Mouse (Mus musculus) CH12.LX (cell line): ENCODE measurements at regions not wholly inside any gene's neighbourhood (a gene's known extent, or its start where the extent isn't known, plus 50 kb on each side); places are given as distances from the start of the nearest gene placed in this dataset.
"Not testable (repeated sequence)": the region's sequence is repeated elsewhere in the genome, so short reads cannot be mapped to it uniquely, and the experiment has no call there.

Source experiments
- DNase-seq: peaks from one replicate; pipeline ENCODE4 v3.0.0-alpha.2; 2013; ENCODE audit errors: extremely low read depth
- H3K27ac ChIP-seq: 2 replicates; pipeline ENCODE4 v1.5.1; 2012; ENCODE audit warnings: low read depth, mild to moderate bottlenecking, control low read depth, moderate library complexity; ENCODE audit not compliant: insufficient read depth
- H3K27me3 ChIP-seq: replicated peaks from 2 replicates; pipeline ENCODE3; 2012; ENCODE audit warnings: inconsistent platforms
- H3K36me3 ChIP-seq, 2 experiments: replicated peaks in 1 of 2; 2 replicates each; pipeline versions ENCODE3 to v1.6.1; 2012; ENCODE audit warnings: inconsistent platforms in 1 of 2, low read length in 1 of 2, mild to moderate bottlenecking in 1 of 2, mixed read lengths in 1 of 2, moderate library complexity in 1 of 2; ENCODE audit not compliant: control insufficient read depth in 1 of 2, insufficient read depth in 1 of 2
- H3K4me1 ChIP-seq, 2 experiments: 2 replicates each; pipeline ENCODE4 v1.6.1; 2012; ENCODE audit warnings: inconsistent platforms in 1 of 2, moderate library complexity in 1 of 2; ENCODE audit not compliant: insufficient read depth in 2 of 2, control insufficient read depth in 1 of 2
- H3K4me2 ChIP-seq: 2 replicates; pipeline ENCODE4 v1.6.1; 2012; ENCODE audit warnings: low read depth, mild to moderate bottlenecking, control low read depth; ENCODE audit not compliant: poor library complexity, insufficient read depth, severe bottlenecking
- H3K4me3 ChIP-seq, 3 experiments: fragments of 150-350 bp in 1 of 3; sonication (generic) in 1 of 3; replicated peaks in 1 of 3; 2 replicates each; pipeline versions ENCODE3 to v1.5.1; 2011 to 2012; ENCODE audit warnings: low read depth in 2 of 3, low read length in 2 of 3, mild to moderate bottlenecking in 2 of 3, moderate library complexity in 2 of 3, control low read depth in 1 of 3, improper control_type of control experiment in 1 of 3, inconsistent platforms in 1 of 3, mixed read lengths in 1 of 3; ENCODE audit not compliant: poor library complexity in 1 of 3
- H3K79me2 ChIP-seq: replicated peaks from 2 replicates; pipeline ENCODE4 v1.6.1; 2012; ENCODE audit warnings: mild to moderate bottlenecking, moderate library complexity; ENCODE audit not compliant: control insufficient read depth, poor library complexity, insufficient read depth, severe bottlenecking; ENCODE audit errors: extremely low read depth
- H3K9ac ChIP-seq: 2 replicates; pipeline ENCODE4 v1.6.1; 2012; ENCODE audit warnings: low read depth, mild to moderate bottlenecking, control low read depth, moderate library complexity; ENCODE audit not compliant: insufficient read depth
- H3K9me3 ChIP-seq: replicated peaks from 2 replicates; pipeline ENCODE3; 2012; ENCODE audit warnings: low read length, inconsistent platforms, mixed read lengths
- BHLHE40 ChIP-seq: IDR thresholded peaks from 2 replicates; pipeline ENCODE4 v1.6.1; 2011; ENCODE audit warnings: mild to moderate bottlenecking, low read depth, low read length, improper control_type of control experiment
- CHD2 ChIP-seq: IDR thresholded peaks from 2 replicates; pipeline ENCODE4 v1.6.1; 2011; ENCODE audit warnings: low read length, improper control_type of control experiment
- E2F4 ChIP-seq: IDR thresholded peaks from 2 replicates; pipeline ENCODE4 v1.6.1; 2011; ENCODE audit warnings: low read depth, low read length, improper control_type of control experiment; ENCODE audit not compliant: insufficient replicate concordance
- EP300 ChIP-seq: IDR thresholded peaks from 2 replicates; pipeline ENCODE4 v1.6.1; 2011; ENCODE audit warnings: low read length, improper control_type of control experiment
- ETS1 ChIP-seq: conservative IDR thresholded peaks from 2 replicates; pipeline ENCODE4 v1.6.1; 2012; ENCODE audit warnings: low read depth, mild to moderate bottlenecking, inconsistent platforms, low read length, improper control_type of control experiment, moderate library complexity
- IRF4 ChIP-seq: IDR thresholded peaks from 2 replicates; pipeline ENCODE4 v1.6.1; 2014; ENCODE audit warnings: low read depth, mild to moderate bottlenecking, inconsistent platforms, low read length, improper control_type of control experiment
- JUN ChIP-seq: IDR thresholded peaks from 2 replicates; pipeline ENCODE4 v1.6.1; 2011; ENCODE audit warnings: low read depth, mild to moderate bottlenecking, low read length, improper control_type of control experiment, moderate library complexity; ENCODE audit not compliant: insufficient read depth
- JUND ChIP-seq: conservative IDR thresholded peaks from 2 replicates; pipeline ENCODE4 v1.6.1; 2011; ENCODE audit warnings: low read depth, low read length, improper control_type of control experiment
- KAT2A ChIP-seq: IDR thresholded peaks from 2 replicates; pipeline ENCODE4 v1.6.1; 2012; ENCODE audit warnings: low read length, improper control_type of control experiment, inconsistent platforms; ENCODE audit not compliant: insufficient replicate concordance
- MAFK ChIP-seq: IDR thresholded peaks from 2 replicates; pipeline ENCODE4 v1.6.1; 2011; ENCODE audit warnings: low read length, improper control_type of control experiment; ENCODE audit not compliant: insufficient replicate concordance
- MAX ChIP-seq: IDR thresholded peaks from 2 replicates; pipeline ENCODE4 v1.6.1; 2011; ENCODE audit warnings: low read length, improper control_type of control experiment
- MEF2A ChIP-seq: IDR thresholded peaks from 2 replicates; pipeline ENCODE4 v1.6.1; 2014; ENCODE audit warnings: low read depth, mild to moderate bottlenecking, inconsistent platforms, low read length, improper control_type of control experiment, borderline replicate concordance
- NELFE ChIP-seq: IDR thresholded peaks from 2 replicates; pipeline ENCODE4 v1.6.1; 2011; ENCODE audit warnings: low read depth, low read length, improper control_type of control experiment
- PAX5 ChIP-seq: IDR thresholded peaks from 2 replicates; pipeline ENCODE4 v1.6.1; 2012; ENCODE audit warnings: low read length, inconsistent platforms, mixed read lengths
- POLR2A ChIP-seq: IDR thresholded peaks from 2 replicates; pipeline ENCODE4 v1.6.1; 2011; ENCODE audit warnings: low read depth, mild to moderate bottlenecking, improper control_type of control experiment, low read length
- POLR2AphosphoS2 ChIP-seq: IDR thresholded peaks from 2 replicates; pipeline ENCODE4 v1.6.1; 2011; ENCODE audit warnings: low read depth, low read length, improper control_type of control experiment
- RCOR1 ChIP-seq: conservative IDR thresholded peaks from 2 replicates; pipeline ENCODE4 v1.6.1; 2012; ENCODE audit warnings: low read depth, mild to moderate bottlenecking, inconsistent platforms, low read length, improper control_type of control experiment
- SIN3A ChIP-seq: IDR thresholded peaks from 2 replicates; pipeline ENCODE4 v1.6.1; 2012; ENCODE audit warnings: low read length, improper control_type of control experiment, inconsistent platforms
- SMC3 ChIP-seq: IDR thresholded peaks from 2 replicates; pipeline ENCODE4 v1.6.1; 2011; ENCODE audit warnings: low read depth, low read length, improper control_type of control experiment
- TCF12 ChIP-seq: IDR thresholded peaks from 2 replicates; pipeline ENCODE4 v1.6.1; 2014; ENCODE audit warnings: low read depth, mild to moderate bottlenecking, inconsistent platforms, low read length, improper control_type of control experiment
- UBTF ChIP-seq: IDR thresholded peaks from 2 replicates; pipeline ENCODE4 v1.6.1; 2012; ENCODE audit warnings: low read depth, mild to moderate bottlenecking, inconsistent platforms, low read length, improper control_type of control experiment, moderate library complexity
- USF2 ChIP-seq: conservative IDR thresholded peaks from 2 replicates; pipeline ENCODE4 v1.6.1; 2011; ENCODE audit warnings: low read depth, low read length, improper control_type of control experiment
- ZMIZ1 ChIP-seq: IDR thresholded peaks from 2 replicates; pipeline ENCODE4 v1.6.1; 2012; ENCODE audit warnings: low read depth, mild to moderate bottlenecking, inconsistent platforms, low read length, improper control_type of control experiment
- dilution Hi-C: fragments of 300-500 bp; cut with MboI; formaldehyde crosslinking; loops from 2 replicates; pipeline ENCODE4 v1.14.3; 2020; ENCODE audit warnings: low sequenced_read_pairs; ENCODE audit not compliant: extremely low pct_unique_long_range_greater_than_20kb, extremely low pct_ligation_motif_present
- in situ Hi-C: fragments of 300-500 bp; cut with MboI; formaldehyde crosslinking; loops from 3 replicates; pipeline ENCODE4 v1.14.3; 2019; ENCODE audit warnings: low sequenced_read_pairs, low pct_ligation_motif_present, low pct_unique_long_range_greater_than_20kb, mixed read lengths

- H3K4me2 ChIP-seq = no peak overlapping the region
- TF ChIP-seq MEF2A = no peak
- TF ChIP-seq IRF4 = no peak
- TF ChIP-seq, all 38 proteins: peak for 0
- H3K79me2 ChIP-seq = no peaks in the 10 kb centered on the region
- H3K27ac ChIP-seq = no peak overlapping the region
- no peak overlapping the region for H3K9ac ChIP-seq
- no peaks in the 10 kb centered on the region for H3K27me3 ChIP-seq
- in situ Hi-C loops (no loop called here), dilution Hi-C loops (no loop called here)
- H3K36me3 ChIP-seq = no peaks in the 10 kb centered on the region
- DNase-seq = no peak
- H3K9me3 ChIP-seq = peaks cover 4% of the 10 kb centered on the region
- no peak overlapping the region for H3K4me3 ChIP-seq
- H3K4me1 ChIP-seq = no peaks in the 10 kb centered on the region
Observed at GRCm38 (mm10) chr13:107552165-107552564, 492.1 kb upstream of the Smim15 start.

- H3K36me3 ChIP-seq, H3K4me2 ChIP-seq, H3K9me3 ChIP-seq, H3K9ac ChIP-seq, DNase-seq, H3K27me3 ChIP-seq, H3K79me2 ChIP-seq, dilution Hi-C loops, H3K4me3 ChIP-seq, in situ Hi-C loops, H3K4me1 ChIP-seq, H3K27ac ChIP-seq: not testable (repeated sequence)
- TF ChIP-seq RCOR1 (0 out of 2 replicates have a peak, but pooled peaks have one; percentile 27), EP300 (peak; percentile 52), MAFK (0 out of 2 replicates have a peak, but pooled peaks have one; percentile 26), IRF4 (peak; percentile 83), ETS1 (peak; percentile 91), TCF12 (0 out of 2 replicates have a peak, but pooled peaks have one; percentile 24)
Observed at GRCm38 (mm10) chr13:107549995-107550394, 494.3 kb upstream of the Smim15 start.

- dilution Hi-C loops = no loop called here
- in situ Hi-C loops = no loop called here
Observed at GRCm38 (mm10) chr13:107547073-107547472, 497.2 kb upstream of the Smim15 start.

More at GRCm38 (mm10) chr13:107547073-107547472, 497.2 kb upstream of the Smim15 start:
- no peaks in the 10 kb centered on the region for H3K4me1 ChIP-seq
- no peak overlapping the region for H3K9ac ChIP-seq
- no peaks in the 10 kb centered on the region for H3K36me3 ChIP-seq
- H3K9me3 ChIP-seq = no peaks in the 10 kb centered on the region
- H3K4me3 ChIP-seq = no peak overlapping the region
- TF ChIP-seq SMC3 = no peak
- no peak for TF ChIP-seq RCOR1
- TF ChIP-seq MAX = no peak
- no peak for TF ChIP-seq POLR2A
- TF ChIP-seq UBTF = no peak
- no peak for TF ChIP-seq MEF2A
- TF ChIP-seq MAFK = no peak
- no peak for TF ChIP-seq JUN
- no peak for TF ChIP-seq CHD2
- no peak for TF ChIP-seq E2F4
- TF ChIP-seq KAT2A = no peak
- no peak for TF ChIP-seq USF2
- TF ChIP-seq SIN3A = no peak
- TF ChIP-seq POLR2AphosphoS2 = no peak
- TF ChIP-seq NELFE = no peak
- no peak for TF ChIP-seq BHLHE40
- no peak for TF ChIP-seq PAX5
- TF ChIP-seq ZMIZ1 = no peak
- no peak for TF ChIP-seq JUND
- no peak for TF ChIP-seq IRF4
- H3K27ac ChIP-seq = no peak overlapping the region
- H3K4me2 ChIP-seq = no peak overlapping the region
- H3K79me2 ChIP-seq = no peaks in the 10 kb centered on the region
- DNase-seq = no peak
- no peaks in the 10 kb centered on the region for H3K27me3 ChIP-seq
